Mouse (Mus musculus): ENCODE measurements at regions not wholly inside any gene's neighbourhood (a gene's known extent, or its start where the extent isn't known, plus 50 kb on each side); places are given as distances from the start of the nearest gene placed in this dataset.
A peak's percentile ranks its signal among the peaks of the same experiment; 100 is the strongest.

DNA sequence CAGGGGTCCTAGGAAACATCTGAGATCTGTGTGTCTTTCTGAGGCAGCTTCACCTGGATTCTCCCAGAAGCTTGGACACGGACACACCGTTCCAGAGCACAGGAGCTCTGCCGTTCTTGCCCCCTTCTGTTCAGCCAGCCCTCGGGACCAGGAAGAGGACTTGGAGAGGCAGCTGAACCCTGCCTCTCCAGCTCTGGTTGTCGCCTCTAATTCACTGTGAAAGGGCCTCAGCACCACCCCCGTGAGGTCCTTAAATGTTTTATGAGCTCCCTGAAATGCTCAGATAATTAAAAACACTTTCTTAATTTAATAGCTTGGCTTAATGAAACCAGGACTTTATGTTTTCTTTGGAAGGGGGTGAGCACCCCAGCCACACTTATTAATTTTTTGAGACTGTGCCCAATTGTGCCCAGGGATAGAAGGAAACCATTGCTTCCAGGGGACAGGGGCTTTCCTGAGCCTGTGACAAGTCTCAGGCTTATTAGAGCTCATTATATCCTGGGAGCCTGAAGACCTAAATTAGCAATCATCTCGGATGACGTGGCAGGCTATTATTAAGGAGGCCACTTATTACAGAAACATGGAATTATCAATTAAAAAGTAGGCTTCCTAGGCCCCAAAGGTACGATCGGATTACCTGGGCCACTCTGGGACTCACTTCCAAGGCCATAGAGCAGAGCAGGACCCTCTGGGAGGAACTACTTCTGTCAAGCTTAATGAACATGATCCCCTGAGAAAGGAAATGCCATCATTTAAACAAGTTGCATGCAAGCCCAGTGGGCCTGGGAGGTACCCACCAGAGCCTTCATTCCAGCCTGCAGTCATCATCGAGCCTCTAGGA, 263.4 kb upstream of the Dynlrb2 start:
- DNase-seq (ENCODE audit: extremely low spot score in 1 of 2, low spot score in 1 of 2), result no peak

DNA sequence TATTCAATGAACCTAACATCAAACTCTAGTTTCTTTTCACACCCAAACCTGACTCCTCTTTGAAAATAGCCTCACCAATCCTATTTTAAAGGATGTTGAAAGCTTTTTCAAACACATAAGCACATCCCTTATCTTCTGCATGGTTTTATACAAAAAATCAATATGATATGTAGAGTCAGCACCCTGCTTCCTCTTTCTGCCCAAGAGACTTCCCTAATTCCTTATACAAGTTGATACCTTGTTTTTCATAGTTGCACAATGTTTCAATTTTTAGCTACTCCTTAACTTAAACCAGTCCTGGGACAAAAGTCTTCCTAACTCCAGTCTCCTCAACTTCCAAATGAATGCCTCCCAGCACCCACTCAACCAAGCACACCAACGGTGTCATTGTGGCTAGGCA, 266.1 kb upstream of the Dynlrb2 start:
- no peak for DNase-seq (ENCODE audit: extremely low spot score in 1 of 2, low spot score in 1 of 2)

DNA sequence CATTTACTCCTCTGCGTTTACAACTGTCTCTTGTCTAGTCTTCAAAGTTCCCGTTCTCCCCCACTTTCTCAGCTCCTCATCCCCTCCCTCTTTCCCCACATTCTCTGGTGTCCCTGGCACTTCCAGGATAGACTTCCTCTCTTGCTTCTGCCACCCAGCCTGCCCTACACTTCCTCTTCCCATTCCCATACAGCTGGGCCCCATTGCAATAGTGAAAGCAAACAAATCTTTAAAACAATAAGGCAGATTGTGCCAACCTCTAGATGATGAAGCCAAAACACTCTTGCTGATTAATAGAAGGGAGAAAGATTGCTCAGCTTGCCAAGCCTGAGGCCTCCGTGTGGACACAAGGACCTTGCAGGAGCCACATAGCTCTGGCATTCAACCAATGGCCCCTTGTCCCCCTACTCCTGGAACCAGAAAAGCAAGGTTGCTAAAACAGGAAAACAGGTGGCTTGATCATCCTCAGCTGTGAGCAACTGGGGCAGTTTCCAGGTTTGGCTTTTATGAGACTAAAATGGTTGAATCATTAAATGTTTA, 267.1 kb upstream of the Dynlrb2 start:
- DNase-seq (ENCODE audit: extremely low spot score in 1 of 2, low spot score in 1 of 2), result peak in 1 of 2 experiments; percentile 5

DNA sequence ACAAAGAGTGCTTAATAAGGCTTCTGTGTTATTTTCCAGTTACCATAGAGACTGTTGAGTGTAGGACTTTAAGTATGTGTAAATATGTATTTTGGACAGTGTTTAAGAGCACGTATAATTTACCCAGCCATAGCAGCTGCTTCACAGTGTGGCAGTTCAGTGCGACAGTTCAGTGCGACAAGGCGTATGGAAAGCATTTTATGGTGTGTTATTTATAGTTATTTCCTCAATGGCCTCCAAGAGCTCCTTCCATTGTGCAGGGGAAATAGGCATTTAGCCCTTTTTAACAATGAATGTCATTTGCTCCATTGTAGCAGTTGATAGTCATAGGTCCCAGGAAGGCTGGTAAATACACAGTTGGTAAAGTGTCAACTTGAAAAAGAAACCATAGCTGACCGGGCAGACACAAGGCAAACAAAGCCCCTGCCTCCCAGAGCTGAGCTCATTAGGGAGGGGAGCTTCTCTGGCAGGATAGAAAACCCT, 275.1 kb upstream of the Dynlrb2 start:
- no peak for DNase-seq (ENCODE audit: extremely low spot score in 1 of 2, low spot score in 1 of 2)

DNA sequence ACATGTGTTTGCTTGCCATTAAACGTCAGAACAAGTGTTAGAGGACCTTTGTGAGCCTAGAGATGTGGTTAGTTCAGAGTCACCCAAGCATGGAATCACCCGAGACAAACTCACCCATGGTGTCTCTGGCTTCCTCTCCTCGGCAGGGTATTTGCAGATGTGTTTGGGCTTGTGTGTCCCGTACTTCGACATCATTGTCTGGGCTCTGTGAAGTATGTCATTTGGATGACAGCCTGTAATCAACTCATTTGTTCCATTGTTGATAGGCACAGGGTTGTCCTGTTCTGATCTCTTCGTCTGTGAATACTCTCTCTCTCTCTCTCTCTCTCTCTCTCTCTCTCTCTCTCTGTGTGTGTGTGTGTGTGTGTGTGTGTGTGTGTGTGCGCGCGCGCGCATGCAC, 277.8 kb upstream of the Dynlrb2 start:
- DNase-seq (ENCODE audit: extremely low spot score in 1 of 2, low spot score in 1 of 2), result no peak

DNA sequence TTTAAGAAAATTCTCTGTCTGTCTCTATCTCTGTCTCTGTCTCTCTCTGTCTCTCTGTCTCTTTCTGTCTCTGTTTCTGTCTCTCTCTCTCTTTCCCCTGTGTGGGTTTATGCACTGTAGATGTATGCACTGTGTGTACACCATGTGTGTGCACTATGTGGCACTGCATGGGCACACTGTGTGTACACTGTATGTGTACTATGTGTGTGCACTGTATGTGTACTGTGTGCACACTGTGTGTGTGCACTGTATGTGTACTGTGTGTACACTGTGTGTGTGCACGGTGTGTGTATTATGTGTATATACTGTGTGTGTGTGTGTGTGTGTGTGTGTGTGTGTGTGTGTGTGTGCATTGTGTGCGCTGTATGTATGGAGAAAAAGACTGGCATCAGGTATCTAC, 281.5 kb upstream of the Dynlrb2 start:
- no peak for DNase-seq (ENCODE audit: extremely low spot score in 1 of 2, low spot score in 1 of 2)

DNA sequence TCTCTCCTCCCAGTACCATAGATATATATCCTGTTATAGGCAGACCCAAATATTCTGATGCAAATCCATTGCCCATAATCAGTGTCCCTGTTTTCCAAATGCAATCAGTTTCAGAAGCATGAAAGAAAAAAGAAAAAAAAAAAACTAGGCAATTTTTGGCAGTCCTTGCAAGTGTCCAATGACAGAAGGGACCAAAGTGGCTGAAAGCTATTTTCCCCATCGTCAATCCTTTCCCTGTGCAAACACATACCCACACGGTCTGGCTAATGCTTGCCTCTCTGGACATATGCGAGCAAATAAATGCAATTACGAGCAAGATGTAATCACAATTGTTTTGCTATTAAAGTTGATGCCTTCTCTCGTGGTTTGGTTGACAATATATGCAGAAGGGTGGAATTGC, 288.9 kb upstream of the Dynlrb2 start:
- no peak for DNase-seq (ENCODE audit: extremely low spot score in 1 of 2, low spot score in 1 of 2)

DNA sequence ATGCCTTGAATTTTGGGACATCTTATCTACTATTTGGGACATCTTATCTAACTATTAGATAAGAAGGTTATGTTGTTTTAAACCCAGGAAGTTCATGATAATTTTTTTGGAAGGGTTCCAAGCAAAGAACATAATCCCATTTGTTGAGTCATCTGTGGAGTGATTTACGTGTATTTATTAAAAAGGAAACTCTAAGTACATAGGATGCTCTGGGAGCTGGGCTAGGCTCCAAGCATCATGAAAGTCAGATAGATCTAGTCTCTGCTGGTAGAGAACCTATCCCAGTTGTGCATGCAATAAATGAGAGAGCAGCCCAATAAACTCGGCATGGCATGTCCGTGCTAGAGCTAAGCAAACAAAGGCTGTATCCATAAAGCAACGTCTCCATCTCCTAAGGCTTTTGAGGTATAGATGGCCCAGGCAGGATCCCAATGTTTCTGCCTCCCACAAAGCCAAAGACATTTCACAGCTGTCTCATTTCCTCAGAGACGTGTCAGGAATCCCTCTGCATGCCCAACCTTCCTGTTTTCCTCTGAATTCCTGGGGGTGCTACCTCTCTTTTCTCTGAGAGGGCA, 289.4 kb upstream of the Dynlrb2 start:
- no peak for DNase-seq (ENCODE audit: extremely low spot score in 1 of 2, low spot score in 1 of 2)

DNA sequence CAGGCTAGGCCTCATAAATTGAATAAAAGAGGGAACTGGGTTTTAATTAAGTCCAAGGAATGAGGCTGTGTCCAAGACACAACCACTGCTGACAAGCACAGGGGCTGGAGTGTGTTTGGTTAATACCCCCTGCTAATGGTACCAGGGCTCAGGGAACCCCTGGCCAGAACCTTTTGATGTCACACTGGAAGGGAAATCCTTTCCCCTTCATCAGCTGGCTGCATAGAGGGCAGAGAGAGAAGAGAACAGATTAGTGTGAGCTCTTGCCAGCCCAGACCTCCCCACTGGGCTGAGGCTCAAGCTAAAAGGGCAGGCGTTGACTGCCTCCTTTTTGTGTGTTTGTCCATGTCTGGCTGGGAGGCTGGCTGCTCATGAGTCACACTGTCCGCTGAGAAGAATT, 301.1 kb upstream of the Dynlrb2 start:
- DNase-seq (ENCODE audit: extremely low spot score in 1 of 2, low spot score in 1 of 2), result no peak

DNA sequence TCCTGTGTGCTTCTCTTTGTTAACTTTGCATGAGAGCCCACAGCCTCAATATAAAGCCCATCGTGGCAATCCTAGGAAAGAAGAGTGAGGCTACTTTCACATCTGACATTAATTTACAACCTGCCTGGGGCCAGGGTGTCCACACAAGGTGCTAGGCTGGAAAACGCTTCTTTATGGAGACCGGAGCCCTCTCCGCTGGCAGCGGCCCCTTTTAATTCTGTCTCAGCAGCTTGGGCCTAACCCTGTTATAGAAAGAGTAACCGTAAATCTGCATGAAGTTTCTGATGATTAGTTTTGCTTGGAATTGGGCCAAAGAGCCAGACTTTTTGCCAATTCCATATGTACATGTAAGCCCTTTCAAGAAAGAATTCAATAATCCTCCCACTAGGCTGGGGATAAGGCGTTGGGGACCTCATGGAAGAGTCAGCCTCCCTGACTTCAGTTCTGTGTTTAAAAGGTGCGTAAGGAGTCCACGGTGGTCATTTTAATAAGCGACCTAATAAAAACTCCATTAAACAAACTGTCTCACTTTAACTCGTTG, 304.2 kb upstream of the Dynlrb2 start:
- DNase-seq (ENCODE audit: extremely low spot score in 1 of 2, low spot score in 1 of 2), result no peak

DNA sequence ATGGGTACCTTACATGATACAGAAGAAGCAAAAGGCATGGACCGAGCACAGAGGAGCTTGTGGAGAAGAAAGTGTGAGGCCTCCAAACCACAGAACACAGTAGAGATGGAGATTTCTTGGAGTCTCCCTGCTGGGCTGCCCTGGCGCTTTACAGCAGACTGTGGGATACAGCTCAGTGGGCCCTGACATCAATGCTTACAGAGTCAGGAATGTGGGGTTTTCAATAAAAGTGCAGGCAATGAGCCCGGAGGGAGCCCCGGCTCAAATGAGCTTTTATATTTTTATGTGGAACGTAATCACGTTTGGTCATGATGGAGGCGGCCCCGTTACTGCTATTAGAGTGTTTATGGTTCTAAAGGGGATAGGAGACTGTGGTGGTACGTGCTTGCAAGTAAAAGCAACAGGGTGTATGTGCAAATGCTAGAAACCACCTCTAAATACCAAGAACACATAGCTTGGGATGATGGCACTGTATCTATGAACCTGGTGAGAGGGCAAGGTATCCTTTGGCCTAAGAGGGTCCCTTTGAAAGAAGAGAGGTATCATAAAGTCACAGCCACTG, 308.1 kb upstream of the Dynlrb2 start:
- DNase-seq (ENCODE audit: extremely low spot score in 1 of 2, low spot score in 1 of 2), result no peak

DNA sequence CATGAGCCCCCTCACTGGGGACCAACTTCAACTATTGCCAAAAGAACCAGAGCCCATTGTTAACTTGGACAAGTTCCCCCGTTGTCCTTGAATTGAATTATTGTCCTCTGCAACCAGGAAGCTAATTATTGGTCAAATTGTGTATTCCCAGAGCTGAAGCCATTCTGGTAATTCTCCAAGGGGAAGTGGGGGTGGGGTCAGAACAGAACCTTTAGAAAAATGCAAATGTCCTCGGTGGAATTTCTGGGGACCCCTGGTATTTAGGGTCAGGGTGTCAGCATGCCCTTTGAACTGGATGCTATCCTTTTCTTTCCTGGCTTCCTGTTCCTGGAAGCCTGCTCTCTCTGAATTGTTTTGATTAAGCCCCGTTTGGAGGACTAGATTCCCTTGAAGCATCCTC, 312.7 kb upstream of the Dynlrb2 start:
- DNase-seq (ENCODE audit: extremely low spot score in 1 of 2, low spot score in 1 of 2), result no peak

DNA sequence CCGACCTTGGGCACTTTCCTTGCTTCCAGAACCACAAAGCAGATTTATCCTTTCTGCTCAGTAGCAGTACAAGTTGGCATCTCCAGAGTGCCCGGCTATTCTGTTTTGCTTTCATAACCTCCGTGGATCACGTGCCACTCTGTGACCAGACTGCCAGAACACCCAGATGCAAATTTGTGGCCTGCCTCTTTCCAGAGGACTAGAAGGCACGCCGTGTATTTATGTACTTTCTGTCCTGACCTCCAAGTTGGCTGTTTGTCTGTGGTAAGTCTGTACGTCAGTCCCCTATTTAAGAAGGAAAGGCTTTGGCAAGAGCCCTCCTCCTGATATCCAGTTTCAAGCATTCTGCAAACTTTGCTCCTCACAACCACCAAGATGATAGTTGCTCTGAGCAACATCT, 319.6 kb upstream of the Dynlrb2 start:
- DNase-seq (ENCODE audit: extremely low spot score in 1 of 2, low spot score in 1 of 2), result no peak

DNA sequence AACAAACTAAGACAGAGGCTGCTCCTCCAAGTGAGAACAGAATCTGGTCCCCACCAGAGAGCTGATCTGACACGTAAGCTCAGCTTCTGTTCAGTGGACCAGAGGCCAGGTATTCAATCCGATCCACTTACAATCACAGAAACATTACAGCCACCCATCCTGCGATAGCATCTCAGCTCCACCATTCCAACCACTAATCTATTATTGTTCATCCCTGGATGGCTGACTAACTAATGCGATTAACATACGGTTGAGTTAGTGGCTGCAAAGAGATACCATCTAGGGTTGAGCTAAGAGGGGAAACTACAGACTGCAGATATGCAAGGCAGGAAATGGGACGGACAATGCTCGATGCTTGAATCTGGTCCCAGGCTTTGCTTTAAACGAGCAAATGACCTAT, 320.5 kb upstream of the Dynlrb2 start:
- DNase-seq (ENCODE audit: extremely low spot score in 1 of 2, low spot score in 1 of 2), result no peak

DNA sequence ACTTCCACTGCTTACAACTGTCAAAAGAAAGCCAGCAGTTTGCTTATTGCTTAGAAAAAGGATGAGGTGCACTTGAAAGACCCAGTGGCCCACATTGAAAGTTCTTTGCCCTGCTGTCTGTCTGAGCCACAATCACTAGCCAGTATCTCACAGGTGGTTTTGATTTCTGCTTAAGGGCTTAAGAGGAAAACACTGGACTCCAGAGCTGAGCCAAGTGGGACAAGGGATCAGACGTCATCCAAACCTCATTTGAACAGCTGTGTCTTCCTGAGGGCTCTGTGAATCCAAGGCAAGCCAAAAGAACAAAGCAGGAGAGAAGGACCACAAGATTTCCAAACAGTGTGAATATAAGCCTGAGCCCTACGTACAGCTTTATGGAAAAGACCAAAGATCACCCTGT, 326.8 kb upstream of the Dynlrb2 start:
- no peak for DNase-seq (ENCODE audit: extremely low spot score in 1 of 2, low spot score in 1 of 2)

DNA sequence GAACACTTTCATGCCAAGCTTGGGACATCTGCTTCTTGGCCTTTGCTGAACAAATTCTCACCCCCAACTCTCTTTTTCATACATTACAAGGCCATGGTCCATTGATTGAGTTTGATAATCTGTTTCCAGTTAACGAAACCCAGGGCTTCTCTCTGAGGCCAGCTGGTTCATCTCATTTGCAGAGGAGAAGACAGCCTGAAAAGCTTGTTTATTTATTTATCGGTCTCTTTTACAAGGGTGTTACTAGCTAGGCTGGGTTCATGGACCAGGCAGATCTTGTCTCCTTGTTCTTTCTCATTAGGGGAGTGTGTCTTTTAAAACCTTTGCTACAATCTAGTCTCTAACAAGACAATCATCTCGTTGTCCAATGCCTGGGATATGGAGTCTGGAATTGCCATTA, 329.9 kb upstream of the Dynlrb2 start:
- no peak for DNase-seq (ENCODE audit: extremely low spot score in 1 of 2, low spot score in 1 of 2)

DNA sequence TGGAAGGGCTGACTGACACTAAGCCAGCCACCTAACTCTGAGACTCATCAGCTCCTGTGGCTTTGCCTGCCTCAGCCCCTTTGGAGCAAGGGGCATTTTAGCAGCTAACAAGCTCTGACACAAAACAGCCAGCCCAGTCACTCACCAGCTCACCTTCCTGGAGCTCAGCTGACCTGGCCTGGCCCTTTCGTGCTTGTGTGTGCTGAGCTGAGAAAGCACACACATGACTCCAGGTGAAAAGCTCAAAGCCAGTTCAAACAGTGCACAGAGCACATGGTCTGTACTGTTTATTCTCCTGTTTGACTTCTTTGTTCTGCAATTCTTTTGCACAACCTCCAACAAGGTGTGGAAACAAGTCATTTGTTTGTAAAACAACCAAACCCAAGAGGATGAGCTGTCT, 330.8 kb upstream of the Dynlrb2 start:
- DNase-seq (ENCODE audit: extremely low spot score in 1 of 2, low spot score in 1 of 2), result no peak

DNA sequence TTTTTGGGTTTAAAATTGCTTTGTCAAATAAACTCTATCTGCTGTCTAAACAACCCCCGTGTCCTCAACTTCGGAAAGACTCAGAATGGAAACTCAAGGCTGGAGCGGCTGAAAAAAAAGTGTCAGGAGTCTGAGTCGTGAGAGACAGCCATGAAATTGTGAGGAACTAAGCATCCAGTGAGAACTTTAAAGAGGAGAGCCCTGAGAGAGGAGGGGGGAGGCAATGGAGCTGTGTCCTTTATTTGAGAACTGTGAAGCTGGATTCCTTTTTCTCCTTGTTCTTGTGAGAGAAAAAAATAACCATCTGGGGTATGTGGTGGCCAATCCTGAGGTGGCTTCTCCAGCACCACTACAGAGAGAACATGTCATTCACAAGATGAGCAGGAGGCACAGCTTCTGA, 336.9 kb upstream of the Dynlrb2 start:
- DNase-seq (ENCODE audit: extremely low spot score in 1 of 2, low spot score in 1 of 2), result no peak

DNA sequence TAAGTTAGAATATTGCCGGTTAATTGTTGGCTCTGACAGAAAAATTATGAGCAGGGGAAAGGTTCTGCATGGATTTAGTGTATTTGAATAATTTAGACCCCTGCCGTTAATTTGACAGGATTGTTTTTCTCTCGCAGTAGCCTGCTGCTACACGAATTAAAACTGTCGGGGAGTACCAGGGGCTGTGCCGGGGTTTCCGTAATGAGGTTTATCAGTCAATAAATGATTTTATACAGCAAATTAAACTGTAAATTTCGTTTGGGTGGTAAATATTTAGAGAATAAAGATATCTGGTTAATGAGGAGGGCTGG, 339.8 kb upstream of the Dynlrb2 start:
- DNase-seq (ENCODE audit: extremely low spot score in 1 of 2, low spot score in 1 of 2), result no peak

DNA sequence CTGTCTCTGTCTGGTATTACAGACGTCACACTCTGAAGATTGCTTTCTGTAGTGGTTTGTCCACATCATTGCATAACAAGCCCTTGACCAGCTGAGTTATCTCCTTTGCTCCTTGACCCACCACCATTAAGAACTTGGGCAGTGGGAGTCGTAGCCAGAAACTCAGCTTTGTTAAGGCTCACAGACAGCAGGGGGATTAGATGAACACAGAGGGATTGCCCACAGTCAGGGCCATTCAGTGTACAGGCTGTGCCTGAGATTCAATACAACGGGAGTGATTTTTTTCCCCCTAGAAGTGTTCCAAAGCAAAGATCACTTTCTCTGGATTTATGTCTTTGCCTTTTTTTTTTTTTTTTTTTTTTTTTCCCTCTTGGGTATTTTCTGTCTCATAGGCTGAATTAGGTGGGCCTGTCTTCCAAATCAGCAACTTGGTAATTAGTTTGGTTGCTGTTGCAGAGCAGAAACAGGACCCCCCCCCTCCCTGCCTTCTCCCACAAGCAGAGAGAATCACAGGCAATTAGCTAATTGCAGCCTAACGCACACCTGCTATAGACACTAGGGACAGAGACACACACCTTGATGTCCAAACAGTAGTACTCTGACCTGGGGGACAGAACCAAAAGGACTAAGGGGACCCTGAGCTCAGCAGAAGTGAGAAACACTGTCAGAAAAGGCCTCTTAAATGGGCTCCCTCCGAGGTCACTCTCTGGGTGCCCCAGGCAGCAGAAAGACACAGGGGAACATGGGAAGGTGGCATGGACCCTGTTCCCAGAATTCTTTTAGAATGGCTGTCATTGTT, 340.4 kb upstream of the Dynlrb2 start:
- DNase-seq (ENCODE audit: extremely low spot score in 1 of 2, low spot score in 1 of 2), result no peak

DNA sequence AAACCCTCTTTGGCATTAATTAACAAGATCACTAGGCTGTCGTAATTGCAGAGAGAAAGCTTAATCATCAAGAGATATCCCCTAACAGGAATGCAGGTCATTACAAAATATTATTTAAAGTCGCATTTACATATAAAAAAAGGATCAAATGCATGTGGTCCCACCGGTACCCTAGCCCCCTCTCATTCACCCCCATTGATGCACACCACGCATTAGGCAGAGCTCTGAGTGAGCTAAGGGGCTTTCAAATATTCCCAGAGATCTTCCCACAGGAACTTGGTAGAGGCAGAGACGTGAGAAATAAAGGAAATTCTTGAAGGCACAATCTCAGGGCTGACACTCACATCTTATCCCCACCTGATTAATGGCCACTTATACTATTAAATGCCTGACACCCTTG, 343.8 kb upstream of the Dynlrb2 start:
- no peak for DNase-seq (ENCODE audit: extremely low spot score in 1 of 2, low spot score in 1 of 2)
